Mouse (Mus musculus): Measurements from ENCODE around the gene Sumf1.

DNA sequence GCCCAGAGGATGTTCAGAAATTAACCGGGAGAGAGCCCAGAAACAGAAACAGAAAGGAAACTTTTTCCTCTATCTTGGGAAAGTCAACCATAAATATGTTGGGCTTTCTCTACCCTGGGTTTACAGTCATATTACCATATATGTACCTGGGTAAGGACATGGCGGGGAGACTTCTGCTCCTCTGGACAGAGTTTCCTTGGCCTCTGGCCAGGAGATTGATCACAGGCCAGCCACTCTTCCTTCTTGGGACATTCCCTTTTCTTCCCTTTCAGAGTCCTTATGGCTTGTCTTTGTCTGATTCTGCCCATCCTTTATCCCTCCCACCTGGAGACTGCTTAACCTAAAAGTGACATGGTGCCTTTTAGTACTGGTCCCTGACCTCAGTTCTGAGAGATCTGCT, 39.6 kb upstream of the Sumf1 start:
- TF ChIP-seq CTCF (conservative IDR thresholded peaks at IDR 0.05; ENCODE audit: insufficient read depth, insufficient read length, low read depth, low read length) (no peak), POLR2A (IDR thresholded peaks at IDR 0.05; ENCODE audit: low read depth, low read length) (no peak)
